Mouse (Mus musculus) megakaryocyte, embryonic 14.5 days (primary cell): ENCODE measurements around the gene Robo1. TPM values are rescaled to one million over a fixed set of nuclear protein-coding genes. Genes with fewer than 3 reads are reported as not detected.

Source experiments
- H3K27me3 ChIP-seq: replicated peaks from 2 replicates; pipeline ENCODE3; 2012; ENCODE audit warnings: inconsistent platforms
- H3K36me3 ChIP-seq: replicated peaks from 2 replicates; pipeline ENCODE3; 2012; ENCODE audit warnings: low read length, inconsistent platforms, mixed read lengths
- H3K4me1 ChIP-seq: 2 replicates; pipeline ENCODE4 v1.6.1; 2012; ENCODE audit warnings: inconsistent platforms
- H3K4me3 ChIP-seq: replicated peaks from 2 replicates; pipeline ENCODE3; 2012; ENCODE audit warnings: moderate library complexity, mild to moderate bottlenecking, inconsistent platforms
- H3K9me3 ChIP-seq: 2 replicates; pipeline ENCODE4 v1.6.1; 2012; ENCODE audit warnings: inconsistent platforms
- FLI1 ChIP-seq: IDR thresholded peaks from 2 replicates; pipeline ENCODE4 v1.6.1; 2012; ENCODE audit warnings: low read length, inconsistent platforms, mixed read lengths
- GATA1 ChIP-seq: IDR thresholded peaks from 3 replicates; pipeline ENCODE4 v1.6.1; 2012; ENCODE audit warnings: mixed read lengths, low read length, inconsistent platforms, borderline replicate concordance
- polyA plus RNA-seq: library from polyadenylated mRNA; stranded (reverse); fragments of >175 nt; gene quantifications from 2 replicates; pipeline ENCODE4 v1.2.3, GENCODE M21; 2012; ENCODE audit warnings: low replicate concordance; ENCODE audit not compliant: insufficient read depth

Gene Robo1
- polyA plus RNA-seq = 0.03 TPM in 1 of 2 replicates, not detected in the other

- no peaks in the 10 kb centered on the region for H3K9me3 ChIP-seq
- no peaks in the 10 kb centered on the region for H3K27me3 ChIP-seq
- no peaks in the 10 kb centered on the region for H3K4me1 ChIP-seq
- TF ChIP-seq GATA1 = no peak
- TF ChIP-seq FLI1 = no peak
- H3K36me3 ChIP-seq = no peaks in the 10 kb centered on the region
- no peak within 1 kb of the TSS for H3K4me3 ChIP-seq
Observed at GRCm38 (mm10) chr16:72307537-72308330, at the start of gene Robo1. Robo1 (plus strand) TSS chr16:72308306.

DNA sequence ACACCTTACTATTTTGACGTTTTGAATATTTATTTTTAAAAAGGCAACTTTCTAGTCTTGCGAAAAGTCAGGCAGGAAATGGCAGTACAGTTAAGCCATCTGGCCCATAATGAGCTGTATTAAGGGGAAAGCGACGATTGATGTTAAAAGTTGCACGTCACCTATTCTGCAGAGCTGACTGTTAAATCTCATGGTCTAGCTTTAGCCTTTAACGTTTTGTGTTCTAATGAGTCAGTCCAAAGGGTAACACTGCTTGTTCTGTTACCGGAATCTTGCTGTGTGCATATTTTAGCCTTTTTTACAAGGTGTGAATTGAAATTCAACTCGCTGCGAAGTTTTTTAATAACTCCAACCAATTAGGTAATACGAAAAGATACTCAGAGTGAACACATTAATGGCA is 40.3 kb upstream of the Robo1 start:
- no peak overlapping the region for H3K4me3 ChIP-seq

GRCm38 (mm10) chr16:72276390-72277074 is 31.6 kb upstream of the Robo1 start:
- H3K36me3 ChIP-seq = no peaks in the 10 kb centered on the region
- no peaks in the 10 kb centered on the region for H3K4me1 ChIP-seq
- no peaks in the 10 kb centered on the region for H3K27me3 ChIP-seq
- no peaks in the 10 kb centered on the region for H3K9me3 ChIP-seq
- H3K4me3 ChIP-seq = no peak overlapping the region
- TF ChIP-seq GATA1 = no peak
- TF ChIP-seq FLI1 = no peak

More for the DNA sequence above, 40.3 kb upstream of the Robo1 start:
- TF ChIP-seq FLI1 (no peak), GATA1 (no peak)
- H3K27me3 ChIP-seq = no peaks in the 10 kb centered on the region
- H3K9me3 ChIP-seq = no peaks in the 10 kb centered on the region
- no peaks in the 10 kb centered on the region for H3K36me3 ChIP-seq
- no peaks in the 10 kb centered on the region for H3K4me1 ChIP-seq

GRCm38 (mm10) chr16:72308331-72308668 is 194 bp downstream of the Robo1 start:
- Histone ChIP-seq H3K9me3 (no peaks in the 10 kb centered on the region), H3K4me3 (no peak overlapping the region), H3K36me3 (no peaks in the 10 kb centered on the region), H3K27me3 (no peaks in the 10 kb centered on the region), H3K4me1 (no peaks in the 10 kb centered on the region)
- TF ChIP-seq FLI1 = no peak

GRCm38 (mm10) chr16:72327321-72327720 is 19.2 kb downstream of the Robo1 start:
- Histone ChIP-seq H3K36me3 (no peaks in the 10 kb centered on the region), H3K4me1 (no peaks in the 10 kb centered on the region), H3K4me3 (no peak overlapping the region), H3K27me3 (no peaks in the 10 kb centered on the region), H3K9me3 (no peaks in the 10 kb centered on the region)
- TF ChIP-seq FLI1 (no peak), GATA1 (no peak)

DNA sequence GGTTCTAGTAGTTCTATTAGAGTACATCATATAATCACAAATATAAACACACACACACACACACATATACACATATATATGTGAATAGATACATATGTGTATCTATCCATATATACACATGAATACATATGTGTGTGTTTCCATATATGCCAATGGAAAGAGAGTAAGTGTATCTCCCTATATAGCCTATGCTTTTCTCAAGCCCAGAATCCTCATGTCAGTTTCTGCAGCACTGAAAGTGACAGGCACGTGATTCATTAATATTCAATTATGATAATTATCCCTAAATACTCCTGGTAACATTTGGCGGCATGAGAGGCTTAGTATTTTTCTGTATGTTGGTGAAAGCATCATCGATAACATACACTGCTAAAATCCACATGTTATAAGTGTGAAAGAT is 20.5 kb downstream of the Robo1 start:
- H3K9me3 ChIP-seq = no peaks in the 10 kb centered on the region
- H3K27me3 ChIP-seq = no peaks in the 10 kb centered on the region
- H3K36me3 ChIP-seq = no peaks in the 10 kb centered on the region

DNA sequence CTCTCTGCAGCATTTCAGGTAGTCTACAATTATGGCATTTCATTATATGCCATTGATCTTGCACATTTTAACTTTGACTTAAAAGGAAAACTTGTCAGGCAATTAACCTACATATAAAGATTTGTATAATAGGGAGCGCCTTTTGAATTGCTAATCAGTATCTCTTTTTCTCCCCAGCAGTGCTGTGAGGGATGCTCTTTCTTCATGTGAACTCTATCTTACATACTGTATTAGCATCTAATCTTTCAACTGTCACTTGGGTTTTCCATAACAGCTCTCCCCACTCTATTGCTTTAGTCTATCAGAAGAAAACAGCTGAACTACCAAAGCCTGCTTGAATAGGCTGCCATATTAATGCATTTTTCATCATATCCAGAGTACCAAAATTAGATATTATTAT is 29.7 kb downstream of the Robo1 start:
- no peak for TF ChIP-seq FLI1
- TF ChIP-seq GATA1 = no peak
- no peaks in the 10 kb centered on the region for H3K36me3 ChIP-seq
- H3K4me1 ChIP-seq = no peaks in the 10 kb centered on the region
- H3K4me3 ChIP-seq = no peak overlapping the region
- no peaks in the 10 kb centered on the region for H3K27me3 ChIP-seq
- no peaks in the 10 kb centered on the region for H3K9me3 ChIP-seq

More for the DNA sequence above, 20.5 kb downstream of the Robo1 start:
- TF ChIP-seq GATA1 (no peak), FLI1 (no peak)
- H3K4me3 ChIP-seq = no peak overlapping the region
- no peaks in the 10 kb centered on the region for H3K4me1 ChIP-seq

GRCm38 (mm10) chr16:72350422-72350821 is 42.3 kb downstream of the Robo1 start:
- H3K4me1 ChIP-seq = no peaks in the 10 kb centered on the region
- TF ChIP-seq FLI1 = no peak
- no peak for TF ChIP-seq GATA1
- H3K36me3 ChIP-seq = no peaks in the 10 kb centered on the region
- H3K4me3 ChIP-seq = no peak overlapping the region
- no peaks in the 10 kb centered on the region for H3K27me3 ChIP-seq
- no peaks in the 10 kb centered on the region for H3K9me3 ChIP-seq

GRCm38 (mm10) chr16:72356515-72357357 is 48.6 kb downstream of the Robo1 start:
- H3K36me3 ChIP-seq = no peaks in the 10 kb centered on the region
- no peak overlapping the region for H3K4me3 ChIP-seq
- no peaks in the 10 kb centered on the region for H3K4me1 ChIP-seq
- no peaks in the 10 kb centered on the region for H3K9me3 ChIP-seq
- no peaks in the 10 kb centered on the region for H3K27me3 ChIP-seq
- TF ChIP-seq FLI1 (no peak), GATA1 (no peak)

- Histone ChIP-seq H3K36me3 (no peaks in the 10 kb centered on the region), H3K4me1 (no peaks in the 10 kb centered on the region), H3K9me3 (no peaks in the 10 kb centered on the region), H3K27me3 (no peaks in the 10 kb centered on the region), H3K4me3 (no peak overlapping the region)
- TF ChIP-seq GATA1 (no peak), FLI1 (no peak)
Observed at GRCm38 (mm10) chr16:72376896-72377295, 68.8 kb downstream of the Robo1 start.
